Mouse (Mus musculus): ENCODE measurements around the gene Tgfbrap1.
A peak's percentile ranks its signal among the peaks of the same experiment; 100 is the strongest.

The Tgfbrap1 gene

DNA sequence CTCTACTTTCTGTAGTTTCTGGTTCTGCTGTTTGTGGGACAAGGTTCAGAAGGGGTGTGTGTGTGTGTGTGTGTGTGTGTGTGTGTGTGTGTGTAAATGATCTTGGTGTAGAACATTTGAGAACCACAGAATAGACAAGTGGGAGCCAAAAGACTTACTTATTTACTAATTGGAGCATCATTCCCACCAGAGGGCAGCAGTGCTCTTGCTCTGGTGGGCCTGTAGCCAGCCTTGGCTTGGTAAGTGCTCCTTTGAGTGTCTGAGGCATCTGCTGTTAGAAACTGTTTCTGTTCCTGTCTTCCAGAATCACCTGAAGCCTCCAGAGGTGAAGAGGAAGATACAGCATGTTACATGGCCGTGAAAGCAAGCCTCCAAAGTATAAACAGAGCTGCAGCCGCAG, 14.4 kb upstream of the Tgfbrap1 start:
- DNase-seq (ENCODE audit: extremely low spot score) = peak; percentile 26

DNA sequence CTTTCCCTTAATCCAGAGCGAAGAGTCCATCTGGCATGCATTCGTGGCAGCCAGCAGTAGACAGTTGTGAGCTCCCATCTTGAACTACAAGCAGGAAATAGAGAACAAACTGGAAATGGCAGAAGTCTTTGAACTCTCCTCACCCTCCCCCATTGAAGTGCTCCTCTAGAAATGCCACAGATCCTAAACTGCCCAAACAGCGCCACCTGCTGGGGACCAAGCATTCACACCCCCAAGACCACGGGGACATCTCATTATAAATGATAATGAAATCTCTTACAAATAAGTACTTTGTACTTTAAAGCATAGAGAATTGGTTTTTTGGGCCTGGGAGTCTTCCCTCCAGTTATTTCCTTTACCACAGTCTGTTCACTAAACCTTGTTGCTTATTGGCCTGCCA, 12.1 kb upstream of the Tgfbrap1 start:
- peak; percentile 32 for DNase-seq (ENCODE audit: extremely low spot score)

DNA sequence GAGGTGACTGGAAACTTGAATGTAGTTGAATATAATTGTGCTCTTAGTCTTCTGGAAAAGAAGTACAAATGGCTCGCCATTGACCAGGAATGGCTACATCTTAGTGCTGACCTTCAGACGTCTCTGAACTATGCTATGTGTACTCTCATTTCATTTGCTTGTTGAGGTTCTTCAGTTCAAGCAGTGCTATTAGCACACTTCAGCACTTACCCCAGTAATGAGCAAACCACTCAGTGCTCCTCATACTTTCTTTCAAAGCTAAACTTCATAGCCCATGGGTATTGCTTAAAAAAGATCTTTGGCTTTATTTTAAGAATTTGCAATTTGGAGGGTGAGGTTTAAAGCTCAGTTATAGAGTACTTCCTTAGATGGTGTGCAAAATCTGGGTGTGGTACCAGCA, 10.3 kb upstream of the Tgfbrap1 start:
- DNase-seq (ENCODE audit: extremely low spot score) = no peak

DNA sequence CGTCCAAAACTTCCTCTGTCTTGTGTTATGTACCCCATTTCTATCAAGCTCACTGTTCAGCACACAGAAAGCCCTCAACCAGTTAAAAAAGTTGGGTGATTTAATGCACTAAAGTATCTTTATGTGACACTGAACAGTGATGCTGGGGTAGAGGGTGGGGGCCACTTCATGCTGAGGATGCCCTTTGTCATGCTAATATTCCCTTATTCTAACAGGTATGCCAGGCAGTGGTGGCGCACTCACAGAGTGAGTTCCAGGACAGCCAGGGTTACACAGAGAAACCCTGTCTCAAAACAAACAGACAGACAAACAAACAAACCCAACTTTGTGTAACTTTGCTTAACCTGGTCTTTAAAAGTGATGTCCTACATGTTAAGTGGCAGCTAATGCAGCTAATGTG, 4.2 kb downstream of the Tgfbrap1 start:
- DNase-seq (ENCODE audit: extremely low spot score) = no peak

- peak; percentile 77 for DNase-seq (ENCODE audit: extremely low spot score)
Observed at GRCm38 (mm10) chr1:43092056-43093015, 6.1 kb downstream of the Tgfbrap1 start.

DNA sequence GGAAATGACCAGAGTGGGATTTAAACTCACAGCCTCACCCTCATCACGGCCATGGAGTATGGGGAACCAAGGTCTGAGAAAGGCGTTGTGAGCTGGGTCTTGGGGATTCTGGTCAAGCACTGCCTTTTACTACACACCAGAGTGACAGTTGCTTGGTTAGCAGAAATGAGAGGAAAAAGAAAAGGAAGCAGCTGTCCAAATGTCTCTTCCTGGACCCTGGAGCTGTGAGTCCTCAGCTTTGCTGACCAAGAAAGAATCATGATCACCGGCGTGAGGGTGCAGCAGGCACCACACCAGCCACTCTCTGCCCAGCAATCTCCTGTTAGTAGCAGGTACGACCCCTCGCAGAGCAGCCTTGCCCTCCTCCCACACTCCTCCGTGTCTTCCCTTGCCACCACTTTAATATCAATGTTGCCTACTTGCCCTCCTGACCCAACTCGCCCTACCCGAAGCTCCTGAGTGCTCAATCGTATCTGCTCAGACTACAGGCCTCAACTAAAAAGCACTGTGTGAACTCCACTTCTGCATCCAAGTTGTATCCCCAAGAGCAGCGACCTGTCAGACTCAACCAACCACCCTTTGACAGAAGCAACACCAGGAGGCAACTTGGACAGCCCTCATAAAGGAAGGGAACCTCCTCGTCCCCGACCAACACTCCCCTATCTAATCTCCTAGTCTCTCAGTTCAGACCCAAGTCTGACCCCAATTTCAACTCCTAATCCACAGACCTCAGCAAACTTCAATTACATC, 7.0 kb downstream of the Tgfbrap1 start:
- no peak for DNase-seq (ENCODE audit: extremely low spot score)

DNA sequence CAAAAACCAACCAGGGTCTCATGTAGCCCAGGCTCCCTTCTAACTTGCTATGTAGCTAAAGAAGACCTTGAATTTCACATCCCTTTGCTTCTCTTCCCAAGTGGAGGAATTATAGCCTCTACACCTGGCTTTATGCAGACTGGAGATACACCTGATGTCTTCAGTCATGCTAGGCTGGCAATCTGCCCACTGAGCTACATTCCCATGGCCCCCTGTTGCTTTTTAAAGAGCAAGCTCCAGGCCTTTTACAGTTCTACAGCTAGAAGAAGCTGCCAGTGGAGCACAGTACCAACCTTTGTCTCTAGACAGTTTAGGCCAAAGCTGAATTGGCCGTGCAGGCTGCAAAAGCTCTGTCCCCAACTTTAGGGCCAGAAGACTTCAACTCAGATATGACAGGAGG, 8.0 kb downstream of the Tgfbrap1 start:
- DNase-seq (ENCODE audit: extremely low spot score) = no peak

GRCm38 (mm10) chr1:43082946-43083345, 15.5 kb downstream of the Tgfbrap1 start:
- no peak for DNase-seq (ENCODE audit: extremely low spot score)

- no peak for DNase-seq (ENCODE audit: extremely low spot score)
Observed at GRCm38 (mm10) chr1:43078124-43078523, 20.3 kb downstream of the Tgfbrap1 start.

GRCm38 (mm10) chr1:43074791-43075190, 23.6 kb downstream of the Tgfbrap1 start:
- DNase-seq (ENCODE audit: extremely low spot score) = no peak

- no peak for DNase-seq (ENCODE audit: extremely low spot score)
Observed at GRCm38 (mm10) chr1:43072561-43072960, 25.9 kb downstream of the Tgfbrap1 start.

DNA sequence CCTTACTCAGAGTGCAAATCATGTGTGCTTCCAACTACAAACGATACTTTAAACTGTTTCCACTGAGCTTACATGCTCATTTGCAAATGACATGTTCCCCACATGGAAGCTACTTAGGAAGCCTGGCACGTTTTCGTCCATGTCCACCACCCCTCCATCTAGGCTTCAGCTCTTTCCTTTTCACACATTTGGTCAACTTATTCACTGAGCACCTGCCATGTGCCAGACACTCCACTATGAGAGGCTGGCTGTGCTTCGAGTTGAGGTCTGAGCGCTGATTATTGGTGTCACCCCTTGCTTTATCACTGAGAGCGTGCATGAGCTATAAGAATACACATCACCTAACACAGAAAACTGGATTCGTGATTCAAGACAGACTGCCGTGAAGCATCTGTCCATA, 26.4 kb downstream of the Tgfbrap1 start:
- DNase-seq (ENCODE audit: extremely low spot score) = no peak

GRCm38 (mm10) chr1:43070726-43071125, 27.7 kb downstream of the Tgfbrap1 start:
- DNase-seq (ENCODE audit: extremely low spot score) = no peak

DNA sequence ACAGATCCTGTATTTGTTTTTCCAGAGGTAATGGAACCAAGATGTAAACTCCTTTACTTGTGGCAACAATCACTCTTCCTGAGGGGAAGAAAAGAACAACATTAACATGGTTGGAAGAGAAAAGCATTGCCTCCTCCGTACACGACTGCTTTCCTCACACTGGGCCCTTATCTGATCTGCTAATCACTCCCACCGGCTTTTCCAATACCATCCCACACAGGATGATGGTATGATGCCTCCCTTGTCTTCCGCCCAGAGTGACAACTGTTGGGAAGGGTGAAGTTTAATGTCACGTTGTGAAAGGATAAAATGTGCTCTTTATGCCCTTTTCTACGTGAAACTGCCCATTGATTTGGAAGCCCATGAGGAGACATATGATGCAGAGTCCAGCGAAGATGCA, 30.9 kb downstream of the Tgfbrap1 start:
- DNase-seq (ENCODE audit: extremely low spot score) = no peak

DNA sequence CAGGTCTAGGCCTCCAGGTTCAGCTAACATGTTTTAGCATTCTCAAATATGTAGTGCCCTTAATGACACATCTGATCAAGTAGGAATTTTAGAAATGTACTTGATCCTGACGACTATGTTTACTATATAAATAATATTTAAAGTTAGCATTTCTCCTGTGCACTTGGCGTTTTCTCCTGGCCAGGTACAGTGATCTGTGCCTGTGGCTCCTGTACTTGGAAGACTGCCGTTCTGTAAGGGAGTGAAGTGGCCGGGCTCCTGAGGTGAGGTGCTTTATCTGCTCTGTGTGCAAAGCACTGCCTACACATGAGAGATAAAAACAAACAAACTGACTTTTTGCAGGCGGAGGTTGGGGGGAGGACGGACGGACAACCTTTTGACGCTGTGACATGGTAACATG, 31.9 kb downstream of the Tgfbrap1 start:
- DNase-seq (ENCODE audit: extremely low spot score) = no peak

DNA sequence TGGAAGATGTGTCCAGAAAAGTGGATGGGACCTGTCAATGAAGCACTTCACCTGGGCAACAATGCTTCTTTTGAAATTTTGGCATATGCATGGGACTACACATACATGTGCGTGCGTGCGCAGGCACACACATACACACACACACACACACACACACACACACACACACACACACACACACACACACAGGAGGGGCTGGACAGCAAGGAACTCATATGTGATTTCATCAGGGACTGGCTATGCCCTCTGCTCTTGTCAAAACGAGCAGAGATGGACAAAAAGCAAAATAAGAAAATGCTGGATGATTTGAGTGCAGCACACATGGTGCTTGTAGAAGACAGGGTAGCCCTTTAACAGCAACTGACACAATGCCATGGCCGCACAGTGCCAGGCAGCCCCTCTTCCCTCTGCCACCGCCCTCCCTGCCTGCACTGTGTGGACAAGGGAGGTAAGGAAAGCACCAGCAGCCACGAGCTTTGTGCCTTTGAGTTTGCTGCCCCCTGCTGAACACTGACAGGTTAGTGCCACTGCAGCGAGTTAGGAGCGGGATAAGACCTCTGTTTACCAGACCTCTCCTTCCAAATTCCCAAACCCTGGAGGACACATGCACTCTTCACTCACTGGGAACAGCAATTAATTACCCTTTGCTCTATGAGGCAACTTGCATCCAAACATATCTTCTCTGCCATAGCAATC, 32.7 kb downstream of the Tgfbrap1 start:
- DNase-seq (ENCODE audit: extremely low spot score) = peak; percentile 76

DNA sequence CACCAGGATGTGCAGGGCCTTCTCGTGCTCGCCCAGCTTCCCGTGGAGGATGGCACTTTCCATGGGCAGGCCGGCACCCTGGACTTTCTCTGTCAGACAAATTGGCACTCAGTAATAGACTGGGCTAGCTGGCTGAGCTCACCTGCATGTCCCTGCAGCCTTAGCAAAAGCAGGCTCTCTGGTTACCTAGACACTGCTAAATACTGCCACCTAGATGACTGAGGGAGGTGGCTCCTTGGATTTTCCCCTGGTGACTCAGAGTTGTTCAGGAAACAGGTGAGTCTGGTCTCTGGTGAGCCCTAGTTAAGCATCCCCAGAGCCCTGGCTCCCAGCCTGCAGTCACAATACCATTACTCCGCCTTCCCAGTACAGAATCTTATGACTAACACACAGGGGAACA, 46.5 kb downstream of the Tgfbrap1 start:
- no peak for DNase-seq (ENCODE audit: extremely low spot score)

- DNase-seq (ENCODE audit: extremely low spot score) = no peak
Observed at GRCm38 (mm10) chr1:43047811-43048210, 50.6 kb downstream of the Tgfbrap1 start.

DNA sequence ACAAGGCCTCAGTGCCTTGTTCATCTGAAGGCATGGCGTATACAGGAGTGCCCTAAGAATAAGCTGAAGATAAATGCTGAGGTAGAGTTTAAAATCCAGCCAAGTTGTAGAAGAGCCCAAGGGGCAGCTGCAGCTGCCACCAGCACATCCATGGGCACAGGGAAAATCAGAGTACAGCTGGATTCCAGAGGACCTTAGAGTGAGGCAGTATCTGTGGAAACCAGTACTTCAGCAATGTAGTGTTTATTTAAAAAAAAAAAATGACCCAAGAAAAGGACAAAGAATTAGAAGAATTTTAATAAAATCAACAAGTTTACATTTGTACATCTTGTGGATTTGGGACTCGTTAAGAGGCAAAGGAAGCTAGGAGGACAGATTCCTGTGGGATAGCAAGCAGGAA, 51.4 kb downstream of the Tgfbrap1 start:
- DNase-seq (ENCODE audit: extremely low spot score) = no peak

- no peak for DNase-seq (ENCODE audit: extremely low spot score)
Observed at GRCm38 (mm10) chr1:43045204-43045982, 53.0 kb downstream of the Tgfbrap1 start.

- no peak for DNase-seq (ENCODE audit: extremely low spot score)
Observed at GRCm38 (mm10) chr1:43042271-43042670, 56.2 kb downstream of the Tgfbrap1 start.

- no peak for DNase-seq (ENCODE audit: extremely low spot score)
Observed at GRCm38 (mm10) chr1:43036014-43036413, 62.4 kb downstream of the Tgfbrap1 start.
